Mouse (Mus musculus): Measurements from ENCODE around the gene Srsf10.

Gene Srsf10

GRCm38 (mm10) chr4:135885676-135886075 lies 30.1 kb downstream of the Srsf10 start:
- no peak for DNase-seq (ENCODE audit: low read depth)

DNA sequence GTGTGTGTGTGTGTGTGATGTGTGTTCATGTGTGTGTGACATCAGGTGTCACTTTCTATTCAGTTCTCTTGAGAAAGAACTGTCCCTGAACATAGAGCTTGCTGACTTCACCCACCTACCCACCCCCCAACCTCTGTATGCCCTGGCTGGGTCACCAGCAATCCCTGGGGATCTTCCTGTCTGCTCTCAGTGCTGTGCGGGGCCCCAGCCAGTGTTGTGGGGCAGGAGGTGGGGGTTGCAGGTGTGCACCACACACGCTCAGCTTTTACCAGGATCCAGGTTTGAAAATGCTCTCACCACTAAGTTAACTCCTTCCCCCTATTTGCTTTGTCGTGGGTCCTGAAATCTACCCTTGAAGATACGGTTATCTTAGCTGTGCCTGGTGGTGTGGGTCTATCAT lies 30.6 kb downstream of the Srsf10 start:
- no peak for DNase-seq (ENCODE audit: low read depth)

DNA sequence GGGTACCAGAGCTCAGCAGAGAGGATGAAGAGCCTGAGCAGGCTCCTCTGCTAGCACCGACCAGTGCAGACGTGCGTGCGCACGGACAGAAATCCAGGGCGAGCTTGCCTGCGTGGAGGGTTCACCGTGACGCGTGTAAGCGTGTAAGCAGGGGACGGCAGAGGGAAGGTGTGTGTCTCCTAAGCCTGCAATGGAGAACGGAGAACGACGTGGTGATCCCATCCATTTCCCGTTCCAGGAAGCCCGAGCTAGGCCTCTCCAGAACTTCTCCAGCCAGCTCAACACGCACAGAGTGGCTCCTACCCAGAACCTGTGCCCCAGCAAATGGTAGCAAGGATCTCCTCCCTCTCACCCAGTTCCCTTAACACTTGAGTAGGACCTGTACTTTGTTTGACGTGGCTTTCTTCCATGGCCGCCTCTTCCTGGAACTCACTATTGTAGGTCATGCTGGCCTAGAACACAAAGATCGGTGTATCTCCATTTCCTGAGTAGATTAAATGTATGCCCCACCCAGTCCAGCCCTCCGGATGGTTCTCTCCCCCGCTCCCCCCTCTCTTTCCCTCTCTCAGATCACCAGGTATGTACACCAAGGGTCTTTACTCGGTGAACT lies 33.0 kb downstream of the Srsf10 start:
- DNase-seq (ENCODE audit: low read depth): no peak

DNA sequence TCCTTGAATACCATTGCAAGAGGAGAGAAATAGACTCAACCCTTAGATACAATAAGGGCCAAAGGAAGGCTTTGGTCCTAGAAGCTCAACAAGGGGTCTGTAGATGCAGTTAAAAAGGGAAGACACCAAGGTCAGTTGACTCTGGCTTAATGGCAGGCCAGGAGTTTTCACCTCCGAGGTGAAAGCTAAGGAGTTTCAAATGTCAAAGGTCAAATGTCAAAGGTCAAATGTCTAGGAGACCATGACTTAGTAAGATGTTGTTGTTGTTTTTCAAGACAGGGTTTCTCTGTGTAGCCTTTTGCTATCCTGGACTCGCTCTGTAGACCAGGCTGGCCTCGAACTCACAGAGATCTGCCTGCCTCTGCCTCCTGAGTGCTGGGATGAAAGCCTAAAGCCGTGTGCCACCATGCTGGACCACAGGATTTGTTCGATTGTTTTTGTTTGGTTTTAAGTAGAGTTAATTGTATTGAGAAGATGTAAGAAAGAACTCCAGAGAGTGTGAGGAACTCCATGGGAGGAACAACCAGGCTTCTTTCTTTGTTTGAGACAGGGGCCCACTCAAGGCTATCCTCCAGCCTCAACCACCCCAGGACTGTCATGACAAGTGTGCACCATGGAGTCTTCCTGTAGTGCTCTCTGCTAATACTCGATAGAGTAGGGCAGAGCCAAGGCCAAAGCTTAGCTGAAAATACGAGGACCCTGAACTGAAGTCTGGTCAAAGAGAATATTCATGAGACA lies 33.8 kb downstream of the Srsf10 start:
- no peak for DNase-seq (ENCODE audit: low read depth)

- DNase-seq (ENCODE audit: low read depth): peak; percentile 91
These were observed 34.3 kb downstream of the Srsf10 start for GRCm38 (mm10) chr4:135889884-135890283.

DNA sequence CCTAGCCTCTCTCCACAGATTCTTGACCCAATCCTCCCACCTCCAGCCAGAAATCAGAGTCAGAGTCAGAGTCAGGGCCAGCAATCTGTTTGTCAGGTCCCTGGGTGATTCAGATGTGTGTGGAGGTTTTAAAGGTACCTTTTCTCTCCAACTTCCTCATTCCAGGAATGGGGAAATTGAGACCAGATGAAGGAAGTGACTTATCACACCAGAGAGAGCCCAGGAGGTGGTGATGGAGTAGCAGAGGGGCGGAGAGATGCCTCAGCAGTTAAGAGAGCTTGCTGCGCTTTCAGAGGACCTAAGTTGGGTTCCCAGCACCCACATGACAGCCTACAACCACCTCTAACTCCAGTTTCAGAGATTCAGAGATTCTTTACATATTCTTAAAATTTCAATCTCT lies 36.0 kb downstream of the Srsf10 start:
- DNase-seq (ENCODE audit: low read depth): no peak

DNA sequence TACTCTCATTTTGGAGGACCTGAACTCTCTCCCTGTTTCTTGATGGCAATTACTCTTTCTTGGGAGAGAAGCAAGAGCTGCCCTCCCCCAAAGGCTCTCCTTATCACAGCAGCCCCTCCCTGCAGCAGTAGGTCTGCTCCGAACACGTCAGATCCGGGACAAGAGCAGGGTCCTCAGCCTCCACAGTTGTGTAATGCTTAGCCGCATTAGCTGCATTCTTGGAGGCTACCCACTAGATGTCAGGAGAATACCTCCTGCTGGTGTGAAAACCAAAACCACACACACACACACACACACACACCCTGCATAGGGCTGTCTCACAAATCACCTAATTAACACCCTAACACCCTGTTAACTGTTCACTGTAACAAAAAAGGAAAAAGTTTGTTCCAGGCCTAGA lies 37.3 kb downstream of the Srsf10 start:
- DNase-seq (ENCODE audit: low read depth): no peak

GRCm38 (mm10) chr4:135895071-135895571 lies 39.6 kb downstream of the Srsf10 start, which contains the start of gene Cnr2:
Gene Cnr2 (plus strand): TSS chr4:135895394.
- DNase-seq (ENCODE audit: low read depth): peak; percentile 66

DNA sequence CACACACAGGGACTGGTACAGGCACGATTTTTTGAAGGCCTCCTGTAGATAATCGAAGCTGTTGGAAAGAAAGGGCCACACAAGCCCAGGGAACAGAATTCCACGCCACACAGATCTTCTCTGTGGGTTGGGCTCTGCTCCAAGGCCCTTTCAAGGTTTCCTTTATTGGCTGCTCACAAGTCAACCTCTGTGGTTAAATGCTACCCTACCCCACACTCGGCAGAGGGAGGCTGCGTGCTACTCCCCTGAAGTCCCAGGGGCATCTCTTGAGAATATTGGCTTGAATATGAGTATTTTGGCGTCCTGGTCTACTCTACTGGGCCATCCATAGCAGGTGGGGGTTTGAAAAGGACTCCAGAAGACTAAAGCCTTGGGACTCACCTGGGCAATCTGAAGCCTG lies 40.6 kb downstream of the Srsf10 start:
- peak; percentile 60 for DNase-seq (ENCODE audit: low read depth)

GRCm38 (mm10) chr4:135898380-135899049 lies 43.0 kb downstream of the Srsf10 start:
- DNase-seq (ENCODE audit: low read depth): peak; percentile 90

DNA sequence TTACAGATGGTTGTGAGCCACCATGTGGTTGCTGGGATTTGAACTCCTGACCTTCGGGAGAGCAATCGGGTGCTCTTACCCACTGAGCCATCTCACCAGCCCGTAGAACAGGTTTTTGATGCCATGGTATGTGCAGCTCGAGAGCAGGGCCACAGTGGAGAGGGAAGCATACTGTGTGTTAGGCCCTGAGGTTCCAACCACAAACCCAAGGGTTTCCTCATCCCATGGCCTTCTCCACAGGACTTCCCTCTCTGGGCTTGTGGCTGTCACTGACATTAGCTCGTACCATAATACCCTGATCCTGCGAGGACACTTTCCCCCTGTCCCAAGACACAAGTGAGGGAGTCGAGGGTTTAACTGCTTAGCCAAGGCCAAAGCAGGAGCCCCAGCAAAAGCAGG lies 43.5 kb downstream of the Srsf10 start:
- DNase-seq (ENCODE audit: low read depth): peak; percentile 45

DNA sequence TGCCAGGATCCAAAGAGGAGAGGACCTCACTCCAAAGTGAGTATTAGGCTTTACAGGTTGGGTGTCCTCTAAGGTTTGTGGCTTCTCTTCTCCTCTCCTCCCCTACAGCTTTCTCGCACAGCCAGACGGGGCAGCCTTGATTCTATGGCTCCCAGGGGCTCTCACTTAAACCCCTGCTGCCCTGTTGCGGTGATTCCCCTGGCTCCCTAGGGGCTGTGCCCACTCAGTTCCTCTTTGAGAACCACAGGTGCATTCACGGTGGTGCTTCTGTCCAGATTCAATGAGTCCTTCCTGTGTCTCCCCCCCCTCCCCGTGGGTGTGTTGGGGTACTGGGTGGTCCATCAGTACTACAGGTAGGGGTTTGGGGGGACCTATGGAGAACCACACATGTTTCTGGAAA lies 44.5 kb downstream of the Srsf10 start:
- no peak for DNase-seq (ENCODE audit: low read depth)

DNA sequence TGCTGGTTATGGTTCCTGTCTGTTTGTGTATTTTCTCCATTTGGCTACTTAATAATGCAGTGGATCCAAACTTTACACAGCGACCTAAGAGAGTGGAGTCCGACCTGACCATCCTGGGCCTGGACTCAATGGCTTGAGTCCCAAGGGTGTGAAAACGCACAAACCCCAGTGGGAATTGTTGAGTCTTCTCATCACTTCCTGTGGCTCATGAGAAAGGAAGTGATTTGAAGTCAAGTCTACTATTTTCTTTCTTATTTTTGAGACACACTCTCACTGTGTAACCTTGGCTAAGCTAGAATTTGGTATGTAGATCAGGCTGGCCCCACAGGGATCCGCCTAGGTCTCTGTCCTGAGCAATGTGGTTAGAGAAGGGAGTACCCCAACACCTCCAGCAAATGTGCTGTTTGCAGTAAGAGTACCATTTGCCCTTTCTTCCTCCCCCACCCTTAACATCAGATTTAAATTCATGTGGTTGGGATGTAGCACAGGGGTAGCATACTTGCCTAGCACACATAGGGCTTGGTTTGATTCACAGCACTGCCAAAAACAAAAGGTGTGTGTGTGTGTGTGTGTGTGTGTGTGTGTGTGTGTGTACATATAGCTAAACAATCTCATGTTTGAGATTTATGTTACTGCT lies 47.2 kb downstream of the Srsf10 start:
- peak; percentile 49 for DNase-seq (ENCODE audit: low read depth)

DNA sequence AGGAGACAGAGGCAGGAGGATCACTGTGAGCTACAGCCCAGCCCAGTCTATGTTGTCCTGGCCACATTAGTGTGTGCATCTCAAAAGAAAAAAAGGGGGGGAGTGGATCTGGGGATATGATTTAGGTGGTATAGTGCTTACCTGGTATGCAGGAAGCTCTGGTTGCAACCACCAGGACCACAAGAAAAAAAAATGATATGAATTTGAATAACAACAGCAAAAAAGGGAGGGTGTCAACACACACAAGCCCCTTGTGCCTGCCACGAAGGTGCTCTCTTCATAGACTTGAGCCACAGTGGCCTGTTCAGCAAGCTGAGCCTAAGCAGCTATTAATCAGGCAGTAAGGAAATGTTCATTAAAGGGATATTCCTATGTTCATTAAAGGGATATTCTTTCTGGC lies 49.3 kb downstream of the Srsf10 start:
- peak; percentile 44 for DNase-seq (ENCODE audit: low read depth)

- DNase-seq (ENCODE audit: low read depth): no peak
These were observed 51.1 kb downstream of the Srsf10 start for GRCm38 (mm10) chr4:135906633-135907032.

DNA sequence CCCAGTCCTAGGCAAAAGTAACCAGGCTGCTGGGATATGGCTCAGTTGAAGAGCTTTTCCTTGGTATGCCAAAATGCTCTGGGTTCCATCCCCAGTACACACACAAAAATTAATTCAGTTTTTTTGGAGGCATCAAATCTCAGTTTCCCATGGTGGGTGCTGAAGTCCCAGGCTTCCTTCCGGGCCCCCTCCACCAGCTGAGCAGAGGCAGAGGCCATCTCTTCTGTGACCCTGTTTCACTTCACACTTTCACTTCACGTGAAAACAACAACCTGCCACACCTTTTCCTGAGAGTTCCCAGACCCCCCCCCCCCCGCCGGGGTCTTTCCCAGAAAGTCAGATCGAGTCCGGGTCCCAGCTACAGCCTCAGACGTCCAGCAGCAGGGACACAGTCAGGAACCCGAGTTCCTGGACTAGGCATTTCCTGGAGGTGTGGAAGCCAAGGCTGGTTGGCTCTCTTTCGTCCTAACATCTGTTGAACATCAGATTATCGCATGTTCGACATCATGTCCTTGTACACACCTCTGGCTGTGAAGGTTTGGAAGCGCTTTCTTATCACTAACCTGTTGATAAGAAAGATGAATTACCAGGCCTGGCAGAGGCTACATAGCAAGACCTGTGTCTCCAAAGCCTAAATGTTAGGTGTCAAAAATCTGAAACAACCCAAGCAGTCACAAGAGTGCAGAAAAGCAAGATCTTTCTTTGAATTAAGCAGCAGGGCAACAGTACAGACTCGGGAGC lies 53.9 kb downstream of the Srsf10 start:
- no peak for DNase-seq (ENCODE audit: low read depth)

GRCm38 (mm10) chr4:135911531-135911930 lies 56.0 kb downstream of the Srsf10 start:
- peak; percentile 75 for DNase-seq (ENCODE audit: low read depth)

DNA sequence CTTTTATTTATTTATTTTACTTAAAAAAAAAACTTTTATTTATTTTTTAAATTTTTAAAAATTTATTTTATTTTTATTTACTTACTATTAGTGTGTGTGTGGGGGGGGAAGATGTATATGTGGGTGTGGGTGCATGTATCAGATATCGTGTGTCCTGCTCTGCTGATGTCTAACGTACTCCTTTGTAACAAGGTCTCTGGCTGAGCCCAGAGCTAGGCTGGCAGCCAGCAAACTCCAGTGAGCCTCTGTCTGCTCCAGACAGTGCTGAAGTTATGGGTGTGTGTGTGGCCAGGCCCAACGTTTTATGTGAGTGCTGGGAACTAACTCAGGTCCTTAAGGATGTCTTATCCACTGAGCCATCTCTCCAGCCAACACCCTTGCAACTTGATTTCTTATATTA lies 56.6 kb downstream of the Srsf10 start:
- DNase-seq (ENCODE audit: low read depth): no peak

- DNase-seq (ENCODE audit: low read depth): no peak
These were observed 57.3 kb downstream of the Srsf10 start for GRCm38 (mm10) chr4:135912835-135913234.

DNA sequence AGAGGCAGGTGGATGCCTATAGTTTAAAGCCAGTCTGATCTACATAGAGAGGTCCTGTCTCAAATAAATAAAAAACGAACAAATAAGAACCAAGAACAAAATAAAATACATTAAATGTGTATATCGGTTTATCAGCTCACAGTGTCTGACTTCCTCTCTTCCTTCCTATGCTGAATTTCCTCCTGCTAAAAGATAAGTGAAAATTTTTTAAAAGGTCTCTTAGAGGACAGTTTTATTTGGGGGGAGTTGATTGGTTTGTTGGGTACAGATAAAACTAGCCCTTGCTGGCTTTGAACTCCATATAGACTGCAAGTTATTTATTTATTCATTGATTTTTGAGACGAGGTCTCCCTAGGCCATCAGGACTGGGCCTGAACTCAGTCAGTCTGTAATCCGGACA lies 57.9 kb downstream of the Srsf10 start:
- no peak for DNase-seq (ENCODE audit: low read depth)

GRCm38 (mm10) chr4:135918635-135919279 lies 63.2 kb downstream of the Srsf10 start:
- DNase-seq (ENCODE audit: low read depth): peak; percentile 32

Data from naive thymus-derived CD4-positive, alpha-beta T cell, adult 2 months (primary cell).